Mouse (Mus musculus) kidney, postnatal 0 days (tissue): ENCODE data around the gene Ctu2. TPM values are rescaled to one million over a fixed set of nuclear protein-coding genes. Genes with fewer than 3 reads are reported as not detected.

Source experiments
- ATAC-seq: fragments of 200-750 bp; cut with Nextera tagmentation; replicated peaks from 2 replicates; pipeline ENCODE4 v1.8.0; 2017; ENCODE audit warnings: low read depth, moderate number of reproducible peaks, moderate TSS enrichment, moderate library complexity; ENCODE audit not compliant: low FRiP score
- DNase-seq: peaks from one replicate; pipeline ENCODE4 v3.0.0-alpha.2; 2016; ENCODE audit warnings: low spot score
- H3K27ac ChIP-seq: fragments of 300-500 bp; sonication (generic); 2 replicates; pipeline ENCODE4 v1.5.1; 2014; ENCODE audit warnings: mild to moderate bottlenecking
- H3K27me3 ChIP-seq: fragments of 300-500 bp; sonication (generic); 2 replicates; pipeline ENCODE4 v1.6.1; 2014; ENCODE audit warnings: low read length, mixed read lengths; ENCODE audit not compliant: insufficient read depth
- H3K36me3 ChIP-seq: fragments of 300-500 bp; sonication (generic); 2 replicates; pipeline ENCODE4 v1.6.1; 2014; ENCODE audit warnings: low read length, mixed read lengths; ENCODE audit not compliant: insufficient read depth
- H3K4me1 ChIP-seq: fragments of 300-500 bp; sonication (generic); replicated peaks from 2 replicates; pipeline ENCODE4 v1.6.1; 2014; ENCODE audit warnings: antibody characterized with exemption, low read length, mixed read lengths; ENCODE audit not compliant: insufficient read depth
- H3K4me2 ChIP-seq: fragments of 300-500 bp; sonication (generic); 2 replicates; pipeline ENCODE4 v1.6.1; 2014; ENCODE audit warnings: mild to moderate bottlenecking, low read length, moderate library complexity, mixed read lengths
- H3K4me3 ChIP-seq: fragments of 300-500 bp; sonication (generic); replicated peaks from 2 replicates; pipeline ENCODE4 v1.5.1; 2014; ENCODE audit warnings: low read depth, low read length
- H3K9ac ChIP-seq: fragments of 300-500 bp; sonication (generic); 2 replicates; pipeline ENCODE4 v1.6.1; 2014; ENCODE audit warnings: low read depth, low read length
- H3K9me3 ChIP-seq: fragments of 300-500 bp; sonication (generic); replicated peaks from 2 replicates; pipeline ENCODE4 v1.6.1; 2016; ENCODE audit warnings: low read length, inconsistent platforms, mixed read lengths
- CTCF ChIP-seq: IDR thresholded peaks from 2 replicates; pipeline ENCODE4 v1.5.1; 2016; ENCODE audit warnings: antibody characterized with exemption, low read depth, mild to moderate bottlenecking, moderate library complexity
- WGBS: fragments of 180-500 bp; shearing (Covaris S2); extraction: QIAGEN DNeasy Blood & Tissue Kit; methylation state at CpG from one replicate; pipeline ENCODE4 v1.1.7; 2014; 5-methylcytosine and 5-hydroxymethylcytosine counted together
- polyA plus RNA-seq: library from polyadenylated mRNA; unstranded; fragments of >200 nt; fragmentation: Nextera tagmentation; extraction: Ambion mirVana; gene quantifications from 2 replicates; pipeline ENCODE4 v1.2.1, GENCODE M21; 2015

Ctu2 gene
- polyA plus RNA-seq, 1 experiment from 2014 or later = 44.5 TPM

DNA sequence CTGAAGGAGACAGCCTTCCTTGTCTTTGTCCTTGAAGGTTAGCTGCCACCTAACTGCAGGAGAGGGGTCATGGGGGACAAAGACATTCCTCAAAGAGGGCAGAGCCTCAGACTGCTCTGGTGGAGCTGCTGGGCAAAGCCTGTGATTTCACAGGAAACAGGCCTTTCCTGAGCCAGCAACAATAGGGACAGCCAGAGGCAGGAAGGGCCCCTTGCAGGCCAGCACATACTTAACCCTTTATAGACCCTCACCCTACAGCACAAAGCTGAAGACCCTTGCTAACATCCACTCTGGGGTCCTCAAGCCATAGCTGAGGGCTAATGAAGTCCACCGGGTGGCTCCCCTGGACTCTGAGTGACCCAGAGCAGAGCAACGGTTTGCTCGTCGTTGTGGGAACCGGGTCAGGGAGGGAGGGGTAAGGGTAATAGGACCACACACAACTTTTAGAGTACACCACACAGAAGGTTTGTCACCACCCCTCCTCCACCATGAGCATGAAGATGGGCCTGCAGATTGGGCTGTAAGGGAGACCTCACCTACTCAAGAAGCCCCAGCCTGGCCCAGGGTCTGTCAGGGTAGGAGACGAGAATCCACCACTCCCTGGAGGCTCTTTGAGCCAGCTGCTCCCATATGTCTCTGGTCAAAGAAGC is 41.7 kb downstream of the Ctu2 start:
- ATAC-seq (peak; percentile 57), DNase-seq (peak; percentile 85)
- no peak overlapping the region for H3K4me3 ChIP-seq
- no peaks in the 10 kb centered on the region for H3K36me3 ChIP-seq
- H3K9me3 ChIP-seq = no peaks in the 10 kb centered on the region
- H3K27ac ChIP-seq = peak overlapping the region; percentile 91
- 23% methylated on average over 6 of the region's 6 CpGs for WGBS
- H3K9ac ChIP-seq = 0 out of 2 replicates have a peak overlapping the region, but pooled peaks have one; percentile 36
- H3K4me2 ChIP-seq = peak overlapping the region; percentile 25
- no peaks in the 10 kb centered on the region for H3K27me3 ChIP-seq
- 0 out of 2 replicates have a peak, but pooled peaks have one; percentile 6 for TF ChIP-seq CTCF
- peaks cover 16% of the 10 kb centered on the region for H3K4me1 ChIP-seq

DNA sequence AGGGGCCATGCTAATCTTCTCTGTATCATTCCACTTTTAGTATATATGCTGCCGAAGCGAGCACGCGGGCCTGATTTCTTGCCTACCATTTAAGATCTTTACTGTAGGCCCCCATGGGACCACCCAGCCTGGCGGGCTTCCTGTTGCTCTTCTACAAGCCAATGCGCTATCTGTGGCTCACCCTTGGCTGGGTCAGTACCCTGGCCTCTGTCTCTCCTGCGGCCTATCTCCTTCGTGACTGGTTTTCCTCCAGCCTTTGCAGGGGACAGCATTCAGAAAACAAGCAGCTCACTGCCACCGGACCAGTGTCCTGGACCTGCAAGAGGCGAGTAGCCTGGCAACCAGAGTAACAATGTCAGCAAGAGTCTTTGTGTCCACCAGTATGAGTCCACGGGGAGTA is 44.7 kb downstream of the Ctu2 start:
- TF ChIP-seq CTCF = no peak
- Histone ChIP-seq H3K4me1 (peaks cover 44% of the 10 kb centered on the region), H3K4me2 (no peak overlapping the region), H3K27ac (peak overlapping the region; percentile 68), H3K27me3 (no peaks in the 10 kb centered on the region), H3K36me3 (no peaks in the 10 kb centered on the region), H3K4me3 (no peak overlapping the region), H3K9me3 (no peaks in the 10 kb centered on the region), H3K9ac (no peak overlapping the region)
- ATAC-seq (no peak), DNase-seq (no peak)
- WGBS = 73% methylated on average over 11 of the region's 11 CpGs

DNA sequence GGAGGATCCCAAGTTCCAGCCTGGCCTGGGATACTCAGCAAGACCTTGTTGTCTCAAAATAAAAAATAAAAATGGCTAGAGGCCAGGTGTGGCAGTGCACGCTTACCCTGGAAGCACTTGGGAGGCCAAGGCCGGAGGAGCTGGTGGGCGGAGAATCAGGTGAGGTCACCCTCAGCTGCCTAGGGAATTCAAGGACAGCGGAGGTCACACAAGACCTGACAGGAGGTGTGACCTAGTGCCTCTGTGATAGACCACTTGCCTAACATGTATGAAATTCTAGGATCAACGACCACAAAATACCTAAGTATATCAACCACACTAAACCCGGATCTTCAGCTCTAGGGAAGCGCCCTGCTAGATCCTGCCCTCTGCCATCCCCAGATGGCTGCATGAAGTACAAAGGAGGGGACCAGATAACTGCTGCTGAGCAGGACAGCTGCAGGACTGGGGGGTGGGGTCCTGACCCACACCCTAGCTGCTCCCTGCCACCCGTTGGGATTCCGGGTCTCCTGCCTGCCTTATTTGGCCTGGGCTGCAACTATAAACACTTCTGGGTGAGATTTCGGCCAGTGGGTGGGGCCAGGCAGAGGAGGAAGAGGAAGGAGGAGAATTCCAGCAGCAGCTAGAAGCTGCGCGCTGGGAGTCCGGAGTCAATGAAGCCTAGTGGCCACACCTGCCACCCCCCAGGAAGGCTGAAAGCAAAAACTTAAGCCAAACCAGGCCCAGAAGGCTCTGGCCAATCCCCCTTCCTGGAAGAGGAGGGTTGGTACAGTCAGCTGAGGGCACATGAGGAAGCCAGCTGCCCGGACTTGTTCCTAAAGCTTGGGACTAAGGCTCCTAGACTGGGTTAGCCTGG is 47.1 kb downstream of the Ctu2 start:
- Histone ChIP-seq H3K36me3 (no peaks in the 10 kb centered on the region), H3K4me3 (no peak overlapping the region), H3K9me3 (no peaks in the 10 kb centered on the region), H3K9ac (no peak overlapping the region), H3K4me1 (peaks cover 55% of the 10 kb centered on the region), H3K27me3 (no peaks in the 10 kb centered on the region), H3K27ac (peak overlapping the region; percentile 93), H3K4me2 (peak overlapping the region; percentile 14)
- no peak for TF ChIP-seq CTCF
- DNase-seq (peak; percentile 74), ATAC-seq (peak; percentile 61)
- WGBS = 37% methylated on average over 14 of the region's 14 CpGs

DNA sequence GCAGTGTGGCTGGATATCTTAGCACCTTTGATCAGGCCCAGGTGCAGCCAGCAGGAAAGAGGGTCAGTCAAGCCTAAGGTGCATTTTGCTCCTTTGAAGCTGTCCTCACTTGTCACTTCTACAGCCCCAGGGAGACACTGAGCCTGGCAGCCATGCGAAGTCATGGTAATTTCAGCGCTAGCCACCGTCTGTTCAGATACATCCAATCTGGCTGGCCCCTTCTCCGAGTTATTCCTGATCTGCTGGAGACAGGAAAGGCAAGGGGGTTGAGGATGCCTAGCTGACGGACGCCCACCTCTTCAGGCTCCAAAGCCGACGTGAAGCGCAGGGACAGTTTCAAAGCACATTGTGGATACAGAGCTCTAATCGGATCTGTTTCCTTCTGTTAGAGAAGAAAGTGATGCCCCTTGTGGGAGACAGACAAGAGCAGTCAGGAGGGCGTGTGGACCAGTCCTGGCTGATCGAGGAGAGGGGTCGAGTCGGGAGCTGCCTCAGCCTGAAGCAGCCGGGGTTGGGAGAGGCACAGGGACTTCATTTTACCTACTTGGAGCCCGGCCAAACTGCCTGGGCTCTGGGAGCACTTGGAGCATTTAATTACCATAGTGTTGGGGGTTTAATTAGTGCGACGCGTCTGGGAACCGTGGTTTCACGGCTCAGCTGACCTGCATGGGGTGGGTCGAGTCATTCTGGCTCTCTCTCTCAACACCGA is 47.9 kb downstream of the Ctu2 start:
- 12% methylated on average over 23 of the region's 23 CpGs for WGBS
- TF ChIP-seq CTCF = no peak
- no peaks in the 10 kb centered on the region for H3K27me3 ChIP-seq
- H3K4me3 ChIP-seq = no peak overlapping the region
- H3K4me1 ChIP-seq = peaks cover 51% of the 10 kb centered on the region
- H3K9ac ChIP-seq = peak overlapping the region; percentile 35; the same call in 1 of the 2 replicates
- DNase-seq (no peak), ATAC-seq (no peak)
- H3K36me3 ChIP-seq = no peaks in the 10 kb centered on the region
- no peaks in the 10 kb centered on the region for H3K9me3 ChIP-seq
- peak overlapping the region; percentile 14 for H3K4me2 ChIP-seq
- H3K27ac ChIP-seq = peak overlapping the region; percentile 93

DNA sequence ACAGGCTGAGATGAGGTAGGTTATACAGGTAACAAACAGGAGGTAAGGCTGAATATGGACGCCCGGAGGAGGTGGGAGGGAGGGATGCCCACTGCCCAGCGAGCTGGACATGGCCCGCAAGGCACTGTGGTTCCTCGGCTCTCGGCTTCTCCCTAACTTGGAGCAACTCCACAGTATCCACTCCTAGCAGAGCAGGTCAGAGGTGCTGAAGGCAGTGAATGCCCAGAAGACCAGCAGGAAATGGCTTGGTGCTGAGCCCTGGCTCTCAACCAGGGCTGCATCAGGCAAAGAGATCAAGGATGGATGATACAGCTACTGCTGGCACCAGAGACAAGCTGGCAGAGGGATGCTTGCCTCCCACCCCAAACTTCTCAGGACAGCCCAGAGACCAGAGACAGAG is 48.6 kb downstream of the Ctu2 start:
- Histone ChIP-seq H3K27ac (peak overlapping the region; percentile 93), H3K36me3 (no peaks in the 10 kb centered on the region), H3K9me3 (no peaks in the 10 kb centered on the region), H3K4me3 (no peak overlapping the region), H3K4me2 (peak overlapping the region; percentile 14; the same call in 1 of the 2 replicates), H3K9ac (0 out of 2 replicates have a peak overlapping the region, but pooled peaks have one; percentile 35), H3K4me1 (peaks cover 51% of the 10 kb centered on the region), H3K27me3 (no peaks in the 10 kb centered on the region)
- 25% methylated on average over 6 of the region's 6 CpGs for WGBS
- ATAC-seq = no peak
- DNase-seq = no peak
- no peak for TF ChIP-seq CTCF

DNA sequence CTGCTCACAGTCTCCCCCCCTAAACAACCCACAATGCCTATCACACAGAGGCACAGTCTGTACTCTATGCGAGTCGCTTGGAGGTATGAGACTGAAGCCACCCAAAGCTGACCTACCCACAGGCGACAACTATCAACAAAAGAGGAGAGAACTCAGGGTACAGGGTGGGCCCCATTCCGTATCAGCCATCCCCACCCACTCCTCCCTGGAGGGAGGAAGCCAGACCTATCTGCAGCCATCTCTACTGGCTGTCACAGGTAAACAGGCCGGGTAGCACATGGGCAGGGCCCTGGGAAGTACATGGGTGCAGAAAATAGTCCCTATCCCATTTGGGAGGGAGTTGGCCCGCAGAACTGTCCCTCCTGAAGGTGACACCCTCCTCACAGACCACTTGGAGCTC is 49.1 kb downstream of the Ctu2 start:
- no peak for TF ChIP-seq CTCF
- Histone ChIP-seq H3K9me3 (no peaks in the 10 kb centered on the region), H3K9ac (0 out of 2 replicates have a peak overlapping the region, but pooled peaks have one; percentile 35), H3K4me3 (no peak overlapping the region), H3K27ac (peak overlapping the region; percentile 93), H3K4me1 (peaks cover 51% of the 10 kb centered on the region), H3K4me2 (no peak overlapping the region), H3K36me3 (no peaks in the 10 kb centered on the region), H3K27me3 (no peaks in the 10 kb centered on the region)
- no peak for ATAC-seq
- WGBS = 70% methylated on average over 6 of the region's 6 CpGs
- DNase-seq = no peak
